Comparison of ENCODE assay signal across 8 mouse cellular contexts in genomic region chr7:28382347-28382951, GRCm38 (mm10). TPM values are rescaled to one million over a fixed set of nuclear protein-coding genes. Genes with fewer than 3 reads are reported as not detected.
DNase-seq lines count a peak whose midpoint lies in the region; ATAC-seq and TF ChIP-seq lines count a peak whose summit lies in the region.

No protein-coding gene starts in this region.

- TF ChIP-seq CTCF in MEL (IDR thresholded peaks at IDR 0.05 in 2 of 3, conservative IDR thresholded peaks at IDR 0.05 in 1 of 3; ENCODE audit: control insufficient read depth in 1 of 3, insufficient read depth in 1 of 3, low read depth in 2 of 3, low read length in 3 of 3, poor library complexity in 1 of 3, severe bottlenecking in 1 of 3): no peak
- TF ChIP-seq CTCF in liver, embryonic 14.5 days (IDR thresholded peaks at IDR 0.05; ENCODE audit: low read depth): no peak

- peaks cover 3% of the 10 kb centered on the region for H3K79me2 ChIP-seq in MEL (ENCODE audit: control insufficient read depth, insufficient read depth, low read length, poor library complexity)

- no peak for TF ChIP-seq EP300 in MEL (IDR thresholded peaks at IDR 0.05; ENCODE audit: low read depth in 1 of 2, low read length in 2 of 2)
- no peak for TF ChIP-seq EP300 in liver, embryonic 14.5 days (IDR thresholded peaks at IDR 0.05; ENCODE audit: low read depth)

- peak overlapping the region; percentile 31; the same call in 1 of the 2 replicates for H3K4me3 ChIP-seq in kidney, embryonic 14.5 days (ENCODE audit: low read length)
- peak overlapping the region; percentile 57 to 85 for H3K4me3 ChIP-seq in MEL (ENCODE audit: control insufficient read depth in 1 of 2, insufficient read depth in 1 of 2, low read depth in 2 of 2, low read length in 2 of 2)
- no peak overlapping the region for H3K4me3 ChIP-seq in forebrain, embryonic 16.5 days (replicated peaks; ENCODE audit: low read length)
- H3K4me3 ChIP-seq in liver, embryonic 14.5 days (ENCODE audit: insufficient read depth in 1 of 2, low read depth in 2 of 2, low read length in 2 of 2): peak overlapping the region; percentile 23 to 43

- no peak for ATAC-seq in kidney, embryonic 14.5 days (ENCODE audit: low FRiP score, low TSS enrichment)
- ATAC-seq in forebrain, embryonic 16.5 days: no peak
- no peak for ATAC-seq in liver, embryonic 14.5 days (ENCODE audit: insufficient read depth)

- peak overlapping the region; percentile 51; the same call in 1 of the 2 replicates for H3K9ac ChIP-seq in kidney, embryonic 14.5 days (ENCODE audit: low read depth, low read length)
- H3K9ac ChIP-seq in MEL (ENCODE audit: control insufficient read depth, low read depth, low read length, poor library complexity, severe bottlenecking): peak overlapping the region; percentile 74
- no peak overlapping the region for H3K9ac ChIP-seq in forebrain, embryonic 16.5 days (replicated peaks; ENCODE audit: low read depth, low read length)
- peak overlapping the region; percentile 68 for H3K9ac ChIP-seq in liver, embryonic 14.5 days (replicated peaks)

- no peak for TF ChIP-seq RAD21 in MEL (IDR thresholded peaks at IDR 0.05; ENCODE audit: low read depth, low read length)

- peak overlapping the region; percentile 99 for H3K27ac ChIP-seq in kidney, embryonic 14.5 days (ENCODE audit: low read depth, low read length)
- peak overlapping the region; percentile 95 for H3K27ac ChIP-seq in MEL (ENCODE audit: control insufficient read depth, low read depth, low read length)
- no peak overlapping the region for H3K27ac ChIP-seq in forebrain, embryonic 16.5 days (ENCODE audit: low read length)
- peak overlapping the region; percentile 75 for H3K27ac ChIP-seq in liver, embryonic 14.5 days

- no peaks in the 10 kb centered on the region for H3K9me3 ChIP-seq in kidney, embryonic 14.5 days (ENCODE audit: control insufficient read depth, low read length)
- H3K9me3 ChIP-seq in MEL (replicated peaks; ENCODE audit: insufficient read depth, low read length): no peaks in the 10 kb centered on the region
- no peaks in the 10 kb centered on the region for H3K9me3 ChIP-seq in forebrain, embryonic 16.5 days (ENCODE audit: control insufficient read depth, low read length)
- H3K9me3 ChIP-seq in liver, embryonic 14.5 days (ENCODE audit: control insufficient read depth, low read length): no peaks in the 10 kb centered on the region

- no peak for DNase-seq in kidney, adult 18-20 months
- DNase-seq in MEL (ENCODE audit: low read depth, low spot score): peak; percentile 74
- DNase-seq in liver, embryonic 14.5 days (ENCODE audit: low read depth in 3 of 3, low spot score in 3 of 3): no peak
- DNase-seq in thymus, postnatal 14 days: peak; percentile 60
- no peak for DNase-seq in ovary, postnatal 36 days (ENCODE audit: low spot score)
- DNase-seq in ovary, postnatal 14 days (ENCODE audit: low spot score): no peak

- WGBS in kidney, embryonic 14.5 days: 42% methylated on average over 11 of the region's 12 CpGs
- WGBS in forebrain, embryonic 16.5 days: 69% methylated on average over 12 of the region's 12 CpGs
- WGBS in liver, embryonic 14.5 days (ENCODE audit: insufficient replicate concordance): 6% methylated on average over 12 of the region's 12 CpGs

- peaks cover 14% of the 10 kb centered on the region; the same call in 1 of the 2 replicates for H3K36me3 ChIP-seq in kidney, embryonic 14.5 days (ENCODE audit: control insufficient read depth, insufficient read depth, low read length)
- peaks cover 0 to 16% of the 10 kb centered on the region in 2 experiments; a peak in 2 of 4 replicates for H3K36me3 ChIP-seq in MEL (ENCODE audit: control insufficient read depth in 1 of 2, insufficient read depth in 2 of 2, low read length in 2 of 2)
- H3K36me3 ChIP-seq in forebrain, embryonic 16.5 days (ENCODE audit: control insufficient read depth, insufficient read depth): peaks cover 5% of the 10 kb centered on the region
- H3K36me3 ChIP-seq in liver, embryonic 14.5 days (replicated peaks; ENCODE audit: control insufficient read depth, insufficient read depth, low read depth): no peaks in the 10 kb centered on the region

- H3K4me1 ChIP-seq in kidney, embryonic 14.5 days (ENCODE audit: control insufficient read depth, insufficient read depth, low read length): peaks cover 42% of the 10 kb centered on the region
- peaks cover 6 to 29% of the 10 kb centered on the region in 2 experiments for H3K4me1 ChIP-seq in MEL (ENCODE audit: control insufficient read depth in 1 of 2, insufficient read depth in 2 of 2, low read length in 2 of 2)
- H3K4me1 ChIP-seq in forebrain, embryonic 16.5 days (replicated peaks; ENCODE audit: control insufficient read depth, insufficient read depth, low read length): peaks cover 40% of the 10 kb centered on the region
- H3K4me1 ChIP-seq in liver, embryonic 14.5 days (replicated peaks; ENCODE audit: control insufficient read depth in 2 of 2, insufficient read depth in 2 of 2, low read length in 1 of 2): peaks cover 49 to 59% of the 10 kb centered on the region in 2 experiments

- H3K27me3 ChIP-seq in kidney, embryonic 14.5 days (ENCODE audit: control insufficient read depth, insufficient read depth, low read length): no peaks in the 10 kb centered on the region
- no peaks in the 10 kb centered on the region for H3K27me3 ChIP-seq in MEL (ENCODE audit: control insufficient read depth in 1 of 2, insufficient read depth in 2 of 2, low read length in 2 of 2)
- H3K27me3 ChIP-seq in forebrain, embryonic 16.5 days (replicated peaks; ENCODE audit: control insufficient read depth, insufficient read depth, low read length): no peaks in the 10 kb centered on the region
- H3K27me3 ChIP-seq in liver, embryonic 14.5 days (ENCODE audit: control insufficient read depth, insufficient read depth, low read length): no peaks in the 10 kb centered on the region

- H3K4me2 ChIP-seq in kidney, embryonic 14.5 days (replicated peaks; ENCODE audit: low read depth, low read length): peak overlapping the region; percentile 48
- H3K4me2 ChIP-seq in forebrain, embryonic 16.5 days (ENCODE audit: low read length): peak overlapping the region; percentile 49
- H3K4me2 ChIP-seq in liver, embryonic 14.5 days (ENCODE audit: low read depth): peak overlapping the region; percentile 97

- TF ChIP-seq POLR2A in MEL (IDR thresholded peaks at IDR 0.05; ENCODE audit: control insufficient read depth in 1 of 2, insufficient read depth in 1 of 2, low read depth in 1 of 2, low read length in 2 of 2, poor library complexity in 1 of 2): no peak

TF ChIP-seq in MEL, 35 proteins besides CTCF, POLR2A, EP300 and RAD21 (continues in another document):
- TF ChIP-seq NRF1 (IDR thresholded peaks at IDR 0.05; ENCODE audit: insufficient read depth, low read depth, low read length, poor library complexity, severe bottlenecking) (no peak), MAX (IDR thresholded peaks at IDR 0.05; ENCODE audit: low read length) (0 out of 2 replicates have a peak, but pooled peaks have one; percentile 9)

RNA-seq across cellular contexts. Expression of gene Zfp36, which starts 2.4 kb away (rescaled TPM):
- polyA plus RNA-seq in kidney, embryonic 14.5 days (2014; fragmentation: Nextera tagmentation; extraction: Ambion mirVana): 8.3 and 10.7 TPM in 2 replicates
- total RNA-seq in MEL (2012; rRNA removed): 0.50 and 0.65 TPM in 2 replicates
- polyA plus RNA-seq in MEL (2012; ENCODE audit: insufficient read depth in 1 of 2, insufficient read length in 2 of 2, low read depth in 1 of 2, low replicate concordance in 2 of 2, missing spikeins in 1 of 2): 1 to 10 TPM in 1 of 2 experiments, not detected in 1; 2.8 TPM
- 6.5 and 6.7 TPM in 2 replicates for polyA plus RNA-seq in forebrain, embryonic 16.5 days (2015; fragmentation: Nextera tagmentation; extraction: Ambion mirVana)
- 3.9 and 5.1 TPM in 2 replicates for polyA plus RNA-seq in liver, embryonic 14.5 days (2012; rRNA removed)
- 4.6 and 5.0 TPM in 2 replicates for polyA plus RNA-seq in liver, embryonic 14.5 days (2014; fragmentation: Nextera tagmentation; extraction: Ambion mirVana)

RNA-seq across cellular contexts. Expression of gene Plekhg2, which starts 10.1 kb away (rescaled TPM):
- polyA plus RNA-seq in kidney, embryonic 14.5 days (2014; fragmentation: Nextera tagmentation; extraction: Ambion mirVana): 52.4 and 70.8 TPM in 2 replicates
- 1.1 and 1.8 TPM in 2 replicates for total RNA-seq in MEL (2012; rRNA removed)
- polyA plus RNA-seq in MEL (2012; ENCODE audit: insufficient read depth in 1 of 2, insufficient read length in 2 of 2, low read depth in 1 of 2, low replicate concordance in 2 of 2, missing spikeins in 1 of 2): 1 to 10 TPM in 1 of 2 experiments, not detected in 1; 9.2 TPM
- 40.7 and 50.8 TPM in 2 replicates for polyA plus RNA-seq in forebrain, embryonic 16.5 days (2015; fragmentation: Nextera tagmentation; extraction: Ambion mirVana)
- 3.2 and 3.3 TPM in 2 replicates for polyA plus RNA-seq in liver, embryonic 14.5 days (2012; rRNA removed)
- 2.7 and 3.4 TPM in 2 replicates for polyA plus RNA-seq in liver, embryonic 14.5 days (2014; fragmentation: Nextera tagmentation; extraction: Ambion mirVana)

RNA-seq across cellular contexts. Expression of gene Med29, which starts 10.1 kb away (rescaled TPM):
- 54.5 and 68.8 TPM in 2 replicates for polyA plus RNA-seq in kidney, embryonic 14.5 days (2014; fragmentation: Nextera tagmentation; extraction: Ambion mirVana)
- total RNA-seq in MEL (2012; rRNA removed): 23.7 and 31.1 TPM in 2 replicates
- polyA plus RNA-seq in MEL (2012; ENCODE audit: insufficient read depth in 1 of 2, insufficient read length in 2 of 2, low read depth in 1 of 2, low replicate concordance in 2 of 2, missing spikeins in 1 of 2): 10 to 100 TPM in 1 of 2 experiments, not detected in 1; 39.6 TPM
- polyA plus RNA-seq in forebrain, embryonic 16.5 days (2015; fragmentation: Nextera tagmentation; extraction: Ambion mirVana): 39.9 and 40.2 TPM in 2 replicates
- polyA plus RNA-seq in liver, embryonic 14.5 days (2012; rRNA removed): 21.0 and 22.2 TPM in 2 replicates
- polyA plus RNA-seq in liver, embryonic 14.5 days (2014; fragmentation: Nextera tagmentation; extraction: Ambion mirVana): 25.7 and 27.2 TPM in 2 replicates

RNA-seq across cellular contexts. Expression of gene Paf1, which starts 10.3 kb away (rescaled TPM):
- 68.4 and 82.1 TPM in 2 replicates for polyA plus RNA-seq in kidney, embryonic 14.5 days (2014; fragmentation: Nextera tagmentation; extraction: Ambion mirVana)
- total RNA-seq in MEL (2012; rRNA removed): 49.9 and 53.5 TPM in 2 replicates
- polyA plus RNA-seq in MEL (2012; ENCODE audit: insufficient read depth in 1 of 2, insufficient read length in 2 of 2, low read depth in 1 of 2, low replicate concordance in 2 of 2, missing spikeins in 1 of 2): 100 to 1,000 TPM in 1 of 2 experiments, 10 to 100 TPM in 1; 99.9 to 645 TPM
- polyA plus RNA-seq in forebrain, embryonic 16.5 days (2015; fragmentation: Nextera tagmentation; extraction: Ambion mirVana): 107 and 111 TPM in 2 replicates
- polyA plus RNA-seq in liver, embryonic 14.5 days (2012; rRNA removed): 25.2 and 40.4 TPM in 2 replicates
- polyA plus RNA-seq in liver, embryonic 14.5 days (2014; fragmentation: Nextera tagmentation; extraction: Ambion mirVana): 15.0 and 18.3 TPM in 2 replicates

RNA-seq across cellular contexts. Expression of gene Rps16, which starts 32.0 kb away (rescaled TPM):
- 1,287 and 1,567 TPM in 2 replicates for polyA plus RNA-seq in kidney, embryonic 14.5 days (2014; fragmentation: Nextera tagmentation; extraction: Ambion mirVana)
- total RNA-seq in MEL (2012; rRNA removed): 2,133 and 2,343 TPM in 2 replicates
- 1,000 to 10,000 TPM; 1,661 to 1,740 TPM for polyA plus RNA-seq in MEL (2012; ENCODE audit: insufficient read depth in 1 of 2, insufficient read length in 2 of 2, low read depth in 1 of 2, low replicate concordance in 2 of 2, missing spikeins in 1 of 2)
- 464 and 494 TPM in 2 replicates for polyA plus RNA-seq in forebrain, embryonic 16.5 days (2015; fragmentation: Nextera tagmentation; extraction: Ambion mirVana)
- 512 and 1,209 TPM in 2 replicates for polyA plus RNA-seq in liver, embryonic 14.5 days (2012; rRNA removed)
- polyA plus RNA-seq in liver, embryonic 14.5 days (2014; fragmentation: Nextera tagmentation; extraction: Ambion mirVana): 874 and 900 TPM in 2 replicates

Comparison
In these comparisons a context has a peak if more than half of its experiments do, and no peak if none do; other contexts are left out.
1. DNase-seq: peak in MEL (single experiment) and thymus, postnatal 14 days (single experiment); none in kidney, adult 18-20 months (single experiment), liver, embryonic 14.5 days (0 of 3), ovary, postnatal 36 days (single experiment) and ovary, postnatal 14 days (single experiment).
2. Peak in every context shown above with its lines, with median percentiles within 50 percentile points of each other: H3K4me2 ChIP-seq.